Mouse (Mus musculus): ENCODE results near the gene Mtrf1. TPM values are rescaled to one million over a fixed set of nuclear protein-coding genes. Genes with fewer than 3 reads are reported as not detected.

Mtrf1 gene
- polyA plus RNA-seq (2012; ENCODE audit: insufficient read depth, insufficient read length, missing spikeins), result 6.6 and 8.3 TPM in 2 replicates

- Histone ChIP-seq H3K27ac (ENCODE audit: insufficient read depth, low read depth, low read length) (peak within 1 kb of the TSS; percentile 93), H3K4me1 (ENCODE audit: control insufficient read depth, insufficient read depth, low read length) (peaks cover 8% of the 10 kb centered on the region), H3K4me3 (ENCODE audit: insufficient read depth, low read length) (peak within 1 kb of the TSS; percentile 96)
- no peak for TF ChIP-seq CTCF (IDR thresholded peaks at IDR 0.05; ENCODE audit: low read depth, low read length)
- TF ChIP-seq POLR2A (IDR thresholded peaks at IDR 0.05; ENCODE audit: borderline replicate concordance, low read depth, low read length), result no peak
These were observed at the start of gene Mtrf1 for GRCm38 (mm10) chr14:79397321-79398122. Gene Mtrf1, plus strand, starts transcription at chr14:79397772.

- H3K27ac ChIP-seq (ENCODE audit: insufficient read depth, low read depth, low read length), result no peak overlapping the region
- H3K4me1 ChIP-seq (ENCODE audit: control insufficient read depth, insufficient read depth, low read length), result no peaks in the 10 kb centered on the region
- TF ChIP-seq POLR2A (IDR thresholded peaks at IDR 0.05; ENCODE audit: borderline replicate concordance, low read depth, low read length), result no peak
- no peak for TF ChIP-seq CTCF (IDR thresholded peaks at IDR 0.05; ENCODE audit: low read depth, low read length)
- H3K4me3 ChIP-seq (ENCODE audit: insufficient read depth, low read length), result no peak overlapping the region
These were observed 39.5 kb upstream of the Mtrf1 start for GRCm38 (mm10) chr14:79358055-79358454.

GRCm38 (mm10) chr14:79377041-79377440, 20.5 kb upstream of the Mtrf1 start:
- no peak overlapping the region for H3K27ac ChIP-seq (ENCODE audit: insufficient read depth, low read depth, low read length)
- no peaks in the 10 kb centered on the region for H3K4me1 ChIP-seq (ENCODE audit: control insufficient read depth, insufficient read depth, low read length)
- H3K4me3 ChIP-seq (ENCODE audit: insufficient read depth, low read length), result no peak overlapping the region
- TF ChIP-seq CTCF (IDR thresholded peaks at IDR 0.05; ENCODE audit: low read depth, low read length) (no peak), POLR2A (IDR thresholded peaks at IDR 0.05; ENCODE audit: borderline replicate concordance, low read depth, low read length) (no peak)

DNA sequence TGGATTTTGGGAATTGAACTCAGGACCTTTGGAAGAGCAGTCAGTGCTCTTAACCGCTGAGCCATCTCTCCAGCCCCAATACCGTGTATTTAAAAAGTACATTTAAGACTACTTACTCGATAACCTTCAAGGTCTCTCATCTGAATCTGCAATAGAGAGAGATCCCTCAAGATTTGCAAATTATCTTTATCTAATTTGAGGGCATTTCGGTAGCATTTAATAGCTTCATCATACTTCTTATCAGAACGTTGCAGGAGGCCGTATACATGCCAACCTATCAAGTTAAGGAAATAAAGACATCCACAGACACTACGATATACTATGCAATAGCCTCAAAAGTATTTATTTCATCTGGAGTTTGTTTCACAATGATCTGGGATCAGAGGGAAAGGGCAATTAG, 14.5 kb upstream of the Mtrf1 start:
- TF ChIP-seq POLR2A (IDR thresholded peaks at IDR 0.05; ENCODE audit: borderline replicate concordance, low read depth, low read length) (no peak), CTCF (IDR thresholded peaks at IDR 0.05; ENCODE audit: low read depth, low read length) (no peak)
- Histone ChIP-seq H3K27ac (ENCODE audit: insufficient read depth, low read depth, low read length) (no peak overlapping the region), H3K4me1 (ENCODE audit: control insufficient read depth, insufficient read depth, low read length) (peaks cover 4% of the 10 kb centered on the region; the same call in 1 of the 2 replicates), H3K4me3 (ENCODE audit: insufficient read depth, low read length) (no peak overlapping the region)

GRCm38 (mm10) chr14:79388304-79388703, 9.3 kb upstream of the Mtrf1 start:
- H3K4me1 ChIP-seq (ENCODE audit: control insufficient read depth, insufficient read depth, low read length), result peaks cover 10% of the 10 kb centered on the region
- TF ChIP-seq CTCF (IDR thresholded peaks at IDR 0.05; ENCODE audit: low read depth, low read length) (no peak), POLR2A (IDR thresholded peaks at IDR 0.05; ENCODE audit: borderline replicate concordance, low read depth, low read length) (no peak)
- no peak overlapping the region for H3K27ac ChIP-seq (ENCODE audit: insufficient read depth, low read depth, low read length)
- no peak overlapping the region for H3K4me3 ChIP-seq (ENCODE audit: insufficient read depth, low read length)

DNA sequence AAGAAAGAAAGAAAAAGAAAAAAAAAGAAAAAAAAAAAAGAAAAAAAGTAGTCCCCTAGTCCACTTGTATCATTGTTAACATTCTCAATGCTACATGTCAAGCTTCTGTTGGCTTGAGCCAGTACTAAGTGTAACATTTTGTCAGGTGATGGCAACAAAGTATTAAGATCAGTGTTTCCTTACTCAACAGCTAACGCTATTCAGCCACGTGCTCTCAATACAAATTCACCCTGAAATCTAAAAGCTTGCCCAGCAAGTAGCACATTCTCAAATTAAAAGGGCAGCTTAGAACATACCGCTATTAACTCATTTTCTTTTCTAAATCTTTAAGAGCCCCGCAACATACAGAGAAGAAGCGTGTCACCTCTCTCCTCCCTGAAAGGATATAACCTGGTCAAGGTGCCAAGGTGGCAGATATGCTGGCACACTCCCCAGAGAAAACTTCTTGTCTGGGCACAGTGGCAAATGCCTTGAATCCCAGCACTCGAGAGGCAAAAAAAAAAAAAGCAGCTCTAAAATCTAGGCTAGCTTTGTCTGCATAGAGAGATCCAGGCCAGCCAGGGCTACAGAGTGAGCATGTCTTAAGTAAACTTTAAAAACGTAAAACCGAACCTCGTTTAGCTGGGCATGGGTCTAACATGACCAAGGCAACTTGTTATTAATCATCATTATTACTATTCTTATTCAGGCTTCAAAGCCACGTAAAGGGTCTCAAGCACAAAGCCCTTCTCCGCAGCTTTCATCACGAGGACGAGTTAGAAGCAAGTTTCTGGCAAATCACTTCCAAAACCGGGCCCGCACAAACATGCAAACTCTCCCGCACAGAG, 7.9 kb upstream of the Mtrf1 start:
- peak overlapping the region; percentile 100 for H3K4me3 ChIP-seq (ENCODE audit: insufficient read depth, low read length)
- TF ChIP-seq CTCF (IDR thresholded peaks at IDR 0.05; ENCODE audit: low read depth, low read length) (no peak), POLR2A (IDR thresholded peaks at IDR 0.05; ENCODE audit: borderline replicate concordance, low read depth, low read length) (no peak)
- H3K4me1 ChIP-seq (ENCODE audit: control insufficient read depth, insufficient read depth, low read length), result peaks cover 14% of the 10 kb centered on the region
- peak overlapping the region; percentile 92 for H3K27ac ChIP-seq (ENCODE audit: insufficient read depth, low read depth, low read length)

GRCm38 (mm10) chr14:79390265-79390926, 7.2 kb upstream of the Mtrf1 start, which contains the start of gene Naa16:
Gene Naa16, minus strand, starts transcription at chr14:79390778.
- H3K4me1 ChIP-seq (ENCODE audit: control insufficient read depth, insufficient read depth, low read length), result peaks cover 14% of the 10 kb centered on the region
- H3K4me3 ChIP-seq (ENCODE audit: insufficient read depth, low read length), result peak within 1 kb of the TSS; percentile 100
- H3K27ac ChIP-seq (ENCODE audit: insufficient read depth, low read depth, low read length), result peak within 1 kb of the TSS; percentile 92
- TF ChIP-seq POLR2A (IDR thresholded peaks at IDR 0.05; ENCODE audit: borderline replicate concordance, low read depth, low read length), result peak; percentile 64; the same call in 1 of the 2 replicates
- TF ChIP-seq CTCF (IDR thresholded peaks at IDR 0.05; ENCODE audit: low read depth, low read length), result 0 out of 2 replicates have a peak, but pooled peaks have one; percentile 15

DNA sequence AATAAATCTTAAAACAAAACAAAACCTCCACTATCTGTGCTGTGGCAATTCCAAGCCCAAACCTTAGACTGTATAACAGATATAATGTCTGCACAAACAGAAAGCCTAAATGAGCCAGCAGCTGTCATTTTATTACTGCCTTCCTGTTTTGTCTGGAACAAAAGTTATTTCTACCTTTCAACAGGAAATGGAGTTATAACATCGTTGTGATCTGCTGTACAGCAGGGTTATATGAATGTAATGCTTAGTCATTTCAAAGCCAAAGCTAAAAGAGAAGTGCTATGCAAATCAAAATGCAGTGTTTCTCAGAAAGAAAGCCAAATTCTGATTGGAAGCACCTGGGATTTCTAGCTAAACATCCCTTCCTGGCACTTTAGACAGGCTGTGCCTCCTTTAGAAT, 4.3 kb upstream of the Mtrf1 start:
- Histone ChIP-seq H3K4me1 (ENCODE audit: control insufficient read depth, insufficient read depth, low read length) (peaks cover 9% of the 10 kb centered on the region), H3K27ac (ENCODE audit: insufficient read depth, low read depth, low read length) (no peak overlapping the region; the same call in 1 of the 2 replicates), H3K4me3 (ENCODE audit: insufficient read depth, low read length) (no peak overlapping the region)
- TF ChIP-seq CTCF (IDR thresholded peaks at IDR 0.05; ENCODE audit: low read depth, low read length) (no peak), POLR2A (IDR thresholded peaks at IDR 0.05; ENCODE audit: borderline replicate concordance, low read depth, low read length) (no peak)

- TF ChIP-seq CTCF (IDR thresholded peaks at IDR 0.05; ENCODE audit: low read depth, low read length), result no peak
- no peak for TF ChIP-seq POLR2A (IDR thresholded peaks at IDR 0.05; ENCODE audit: borderline replicate concordance, low read depth, low read length)
- H3K27ac ChIP-seq (ENCODE audit: insufficient read depth, low read depth, low read length), result no peak overlapping the region
- H3K4me1 ChIP-seq (ENCODE audit: control insufficient read depth, insufficient read depth, low read length), result peaks cover 8% of the 10 kb centered on the region
- H3K4me3 ChIP-seq (ENCODE audit: insufficient read depth, low read length), result no peak overlapping the region
These were observed 3.0 kb upstream of the Mtrf1 start for GRCm38 (mm10) chr14:79394564-79394963.

Measured in bone marrow macrophage, adult 2 months (primary cell).